Mouse (Mus musculus): ENCODE results near the gene Rxra.

Rxra gene

DNA sequence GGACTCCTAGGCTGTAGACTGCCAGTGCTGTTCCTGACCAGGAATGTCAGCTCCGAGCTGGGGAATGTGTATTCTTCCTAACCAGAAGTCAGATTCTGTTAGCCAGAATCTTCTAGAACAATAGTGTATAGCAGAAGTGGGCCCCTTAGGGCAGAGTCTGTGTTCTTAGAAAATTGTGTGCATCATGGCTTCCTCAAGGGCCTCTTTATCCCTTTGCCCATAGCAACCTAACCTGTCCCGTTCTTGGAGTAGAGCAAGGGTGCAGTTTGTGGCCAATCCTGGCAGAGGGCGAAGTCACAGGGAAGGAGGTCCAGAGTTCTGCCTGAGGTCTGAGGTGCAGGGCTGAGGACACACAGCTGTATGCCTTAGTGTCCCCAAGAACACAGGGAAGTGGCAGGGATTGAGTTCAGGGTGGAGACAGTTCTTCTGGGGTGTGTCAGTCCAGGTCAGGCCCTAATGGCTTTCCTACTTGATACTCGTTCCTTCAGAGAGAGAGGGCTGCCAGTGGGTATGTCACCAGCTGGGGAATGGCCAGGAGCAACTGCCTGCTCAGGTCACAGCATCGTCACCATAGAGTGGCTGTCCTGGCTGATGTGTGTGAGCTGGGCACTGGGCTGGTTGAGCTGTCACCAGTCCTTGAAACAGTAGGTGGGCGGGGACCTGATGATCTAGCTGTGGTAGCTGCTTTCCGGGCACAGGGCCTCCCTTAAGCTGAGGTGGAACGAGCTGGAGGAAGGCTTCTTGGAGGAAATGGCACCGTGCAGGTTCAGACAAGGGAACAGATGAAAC, 27.8 kb downstream of the Rxra start:
- DNase-seq: no peak

DNA sequence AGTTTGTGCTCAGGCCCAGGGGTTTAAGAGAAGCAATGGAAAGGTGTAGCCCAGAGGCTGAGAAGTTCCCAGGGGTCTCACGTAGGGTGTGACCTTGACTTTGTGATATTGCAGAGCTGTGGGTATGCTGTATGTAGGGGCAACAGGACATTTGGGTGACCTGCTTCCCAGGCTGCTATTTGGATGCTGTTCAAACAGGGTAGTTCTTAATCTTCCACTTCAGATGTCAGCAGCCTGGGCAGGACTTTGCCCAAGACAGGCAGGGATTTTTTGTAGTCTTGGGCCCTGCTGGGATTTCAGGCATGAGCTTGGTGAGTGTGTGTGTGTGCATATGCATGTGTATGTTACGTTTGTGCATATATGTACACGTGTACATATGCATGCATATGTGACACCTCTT, 28.4 kb downstream of the Rxra start:
- no peak for DNase-seq

DNA sequence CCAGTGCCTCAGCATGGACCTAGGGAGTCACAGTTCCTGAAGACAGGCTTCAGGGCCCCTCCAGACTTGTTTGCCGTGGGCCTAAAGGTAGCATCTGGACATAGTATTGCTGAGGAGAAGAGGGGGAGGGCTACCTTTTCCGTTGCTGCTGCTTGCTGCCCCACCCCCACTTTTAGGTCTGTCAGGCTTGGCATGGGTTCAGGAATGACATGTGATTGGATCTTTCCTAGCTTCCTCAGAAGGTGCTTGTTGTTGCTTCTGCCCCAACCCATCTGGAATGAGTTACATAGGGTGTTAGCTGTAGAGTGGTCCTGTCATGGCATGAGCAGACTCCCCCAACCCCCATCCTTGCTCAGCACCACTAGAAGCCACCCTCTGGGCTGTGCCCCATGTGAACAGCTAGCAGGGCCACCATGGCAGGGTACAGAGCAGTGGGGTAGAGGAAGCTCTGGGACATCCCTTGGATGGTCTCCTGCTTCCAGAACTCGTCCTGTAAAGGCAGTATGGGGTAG, 34.7 kb downstream of the Rxra start:
- no peak for DNase-seq

DNA sequence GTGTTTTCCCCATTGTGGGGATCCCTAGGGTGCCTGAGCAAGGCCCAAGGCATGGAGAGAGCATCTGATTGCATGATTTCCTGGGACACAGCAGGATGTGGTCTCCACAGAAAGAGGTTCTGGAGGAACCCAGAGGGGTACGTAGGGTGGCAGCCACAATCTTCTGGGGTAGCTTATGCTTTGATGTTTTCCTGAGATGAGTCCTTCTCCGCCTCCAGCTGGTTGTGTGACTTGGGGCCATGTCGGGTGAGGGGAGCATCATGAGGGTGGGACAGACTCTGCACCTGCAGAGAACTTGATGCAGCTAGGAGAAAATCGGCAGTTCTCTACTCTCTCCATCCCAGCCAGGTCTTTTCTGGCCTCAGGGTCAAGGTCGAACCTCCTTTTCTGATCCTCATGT, 36.4 kb downstream of the Rxra start:
- no peak for DNase-seq

DNA sequence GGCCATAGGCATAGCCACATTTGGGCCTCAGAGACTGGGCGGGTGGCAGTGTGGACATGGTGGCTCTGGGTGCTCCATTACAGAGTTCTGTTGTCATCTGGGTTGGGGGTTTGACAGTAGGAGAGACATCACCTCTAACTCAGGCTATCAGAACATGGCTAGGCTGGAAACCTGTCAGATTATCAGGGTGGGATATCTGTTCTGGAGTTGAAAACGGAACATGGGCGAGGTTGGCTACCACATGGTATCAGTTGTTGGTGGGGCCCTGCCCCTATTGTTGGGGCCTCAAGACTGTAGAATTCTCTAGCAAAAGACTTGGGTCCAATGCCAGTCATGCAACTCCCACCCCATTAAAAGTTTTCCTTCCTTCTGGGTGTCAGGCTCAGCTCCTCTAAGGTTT, 37.1 kb downstream of the Rxra start:
- no peak for DNase-seq

DNA sequence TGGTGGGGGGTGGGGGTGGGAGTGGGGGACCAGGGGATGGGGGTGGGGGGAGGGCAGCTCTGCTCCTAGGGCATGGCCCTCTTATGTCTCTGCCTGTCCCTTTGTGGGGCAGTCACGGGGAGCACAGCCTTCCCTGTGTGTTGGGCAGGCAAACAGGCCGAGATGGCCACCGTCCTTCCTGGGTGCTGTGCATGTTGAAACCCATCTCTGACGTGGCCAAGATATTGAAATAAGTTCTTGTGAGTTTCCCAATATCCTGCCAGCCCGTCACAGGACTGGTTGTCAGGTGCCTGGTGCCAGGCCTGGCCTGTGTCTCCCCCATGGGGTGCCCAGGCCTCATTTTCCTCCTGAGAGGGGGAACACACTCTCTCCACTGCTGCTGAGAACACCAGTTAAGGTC, 37.9 kb downstream of the Rxra start:
- no peak for DNase-seq

DNA sequence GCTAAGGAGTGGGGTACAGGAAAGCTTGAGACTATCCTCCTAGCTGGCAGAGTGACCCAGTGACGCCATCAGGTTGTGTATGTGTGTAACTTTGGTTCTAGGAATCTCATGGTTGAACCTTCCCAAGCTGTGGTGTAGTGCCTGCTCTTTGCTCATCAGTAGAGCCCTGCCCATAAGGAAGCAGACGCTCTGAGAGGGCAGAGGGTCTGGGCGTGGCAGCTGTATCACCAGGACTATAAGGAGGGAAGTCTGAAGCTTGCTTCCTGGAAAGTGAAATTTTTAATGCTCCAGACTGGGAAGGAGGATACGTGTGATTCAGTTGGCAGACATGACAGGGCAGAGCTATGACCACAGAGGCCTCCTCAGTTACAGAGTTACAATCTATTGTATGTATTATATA, 39.0 kb downstream of the Rxra start:
- no peak for DNase-seq

DNA sequence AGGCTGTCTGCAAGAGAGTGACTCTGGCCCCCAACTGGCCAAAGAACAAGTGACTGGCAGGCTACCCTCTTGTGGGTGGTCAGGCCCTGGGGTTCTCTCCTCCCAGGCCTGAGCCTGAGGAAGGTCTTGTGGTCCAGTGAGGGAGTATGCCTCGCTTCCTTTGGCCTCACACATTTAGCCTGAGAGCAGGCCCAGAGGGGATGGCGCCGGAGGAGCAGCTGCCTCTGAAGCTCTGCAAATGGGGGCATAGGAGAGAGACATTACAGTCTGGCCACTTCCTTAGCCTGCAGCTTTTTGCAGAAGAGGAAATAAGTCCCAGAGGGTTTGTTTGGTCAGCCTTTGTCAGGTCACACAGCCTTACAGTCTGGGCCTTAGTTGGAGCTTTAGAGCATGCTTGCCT, 40.1 kb downstream of the Rxra start:
- no peak for DNase-seq

DNA sequence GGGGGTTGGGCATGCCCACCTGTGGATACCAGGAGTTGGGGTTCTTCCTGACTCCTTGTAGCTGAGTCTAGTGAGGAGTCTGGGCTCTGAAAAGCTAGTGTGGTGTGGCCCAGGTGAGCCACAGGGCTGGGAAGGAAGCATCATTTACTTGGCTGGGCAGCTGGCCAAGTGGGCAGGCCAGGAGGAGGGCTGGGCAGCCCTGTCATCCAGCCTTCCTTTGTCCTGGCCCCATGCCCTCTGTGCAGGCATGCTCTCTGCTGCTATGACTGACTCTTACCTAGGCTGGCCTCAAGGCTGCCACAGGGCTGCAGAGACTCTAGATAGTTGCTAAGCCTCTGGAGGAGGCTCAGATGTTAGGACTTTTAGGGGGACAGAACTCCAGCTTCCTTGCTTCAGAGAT, 42.0 kb downstream of the Rxra start:
- DNase-seq: no peak

DNA sequence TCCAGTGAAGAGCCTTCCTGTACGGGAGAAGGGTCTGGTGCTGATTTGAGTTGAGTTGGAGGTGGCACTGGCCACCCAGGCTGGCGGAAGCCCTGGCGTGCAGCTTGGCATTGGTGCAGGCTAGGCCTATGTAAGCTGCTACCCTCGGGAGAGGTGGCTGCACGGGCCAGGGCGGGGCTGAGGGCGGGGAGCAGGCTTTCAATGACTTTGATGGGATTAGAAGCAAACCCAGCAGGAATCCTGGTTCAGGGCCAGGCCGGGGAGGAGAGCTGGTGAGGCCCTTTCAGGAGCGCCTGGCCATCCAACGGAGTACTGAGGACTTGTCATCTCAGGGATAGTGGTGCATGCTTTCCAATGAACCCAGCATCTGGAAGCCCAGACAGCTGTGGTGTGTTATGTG, 43.4 kb downstream of the Rxra start:
- no peak for DNase-seq

DNA sequence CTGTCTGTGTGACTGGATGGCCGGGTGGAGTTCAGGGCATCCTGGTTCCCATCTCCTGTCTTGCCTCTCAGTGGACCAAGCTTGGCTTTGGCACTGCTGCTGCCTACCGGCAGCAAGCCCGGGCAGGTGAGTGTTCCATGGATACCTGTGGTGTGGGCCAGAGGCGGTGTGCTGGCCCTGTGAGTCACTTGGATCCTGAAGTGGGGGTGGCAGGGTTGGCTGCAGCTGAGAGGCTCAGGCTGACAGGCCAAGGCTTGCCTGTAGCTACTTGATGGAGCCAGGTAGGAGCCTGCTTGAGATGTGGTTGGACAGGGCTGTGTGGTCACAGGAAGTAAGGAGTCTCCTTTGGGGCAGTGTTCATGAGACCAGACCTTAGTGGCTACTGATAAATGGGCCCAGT, 45.4 kb downstream of the Rxra start:
- no peak for DNase-seq

DNA sequence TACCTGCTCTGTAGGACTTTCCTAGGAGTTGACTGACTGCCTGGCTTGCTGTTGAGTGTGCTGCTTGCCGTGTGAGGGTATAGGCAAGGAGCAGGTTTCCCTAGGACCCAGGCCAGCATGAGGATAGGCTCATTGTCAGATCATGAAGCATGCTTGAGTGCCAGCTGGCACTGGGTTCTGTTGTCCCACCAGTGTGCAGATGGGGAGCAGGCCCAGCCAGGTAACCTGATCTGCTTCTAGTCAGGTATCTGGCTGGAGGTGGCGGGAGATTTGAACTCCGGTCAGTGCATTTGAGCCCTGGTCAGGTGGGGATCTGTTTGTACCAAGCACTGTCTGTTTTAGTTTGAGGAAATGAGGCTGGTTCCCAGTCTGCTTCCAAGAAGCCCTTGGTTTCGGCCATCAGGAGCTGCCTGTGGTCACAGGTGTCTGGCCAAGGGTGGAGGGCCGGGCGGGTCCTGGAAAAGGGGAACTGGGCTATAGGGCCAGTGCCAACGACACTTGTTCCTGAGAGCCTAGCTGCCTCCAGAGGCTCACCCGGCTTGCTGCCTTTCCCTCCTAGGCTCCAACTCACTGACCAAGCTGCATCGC, 48.6 kb downstream of the Rxra start:
- no peak for DNase-seq

DNA sequence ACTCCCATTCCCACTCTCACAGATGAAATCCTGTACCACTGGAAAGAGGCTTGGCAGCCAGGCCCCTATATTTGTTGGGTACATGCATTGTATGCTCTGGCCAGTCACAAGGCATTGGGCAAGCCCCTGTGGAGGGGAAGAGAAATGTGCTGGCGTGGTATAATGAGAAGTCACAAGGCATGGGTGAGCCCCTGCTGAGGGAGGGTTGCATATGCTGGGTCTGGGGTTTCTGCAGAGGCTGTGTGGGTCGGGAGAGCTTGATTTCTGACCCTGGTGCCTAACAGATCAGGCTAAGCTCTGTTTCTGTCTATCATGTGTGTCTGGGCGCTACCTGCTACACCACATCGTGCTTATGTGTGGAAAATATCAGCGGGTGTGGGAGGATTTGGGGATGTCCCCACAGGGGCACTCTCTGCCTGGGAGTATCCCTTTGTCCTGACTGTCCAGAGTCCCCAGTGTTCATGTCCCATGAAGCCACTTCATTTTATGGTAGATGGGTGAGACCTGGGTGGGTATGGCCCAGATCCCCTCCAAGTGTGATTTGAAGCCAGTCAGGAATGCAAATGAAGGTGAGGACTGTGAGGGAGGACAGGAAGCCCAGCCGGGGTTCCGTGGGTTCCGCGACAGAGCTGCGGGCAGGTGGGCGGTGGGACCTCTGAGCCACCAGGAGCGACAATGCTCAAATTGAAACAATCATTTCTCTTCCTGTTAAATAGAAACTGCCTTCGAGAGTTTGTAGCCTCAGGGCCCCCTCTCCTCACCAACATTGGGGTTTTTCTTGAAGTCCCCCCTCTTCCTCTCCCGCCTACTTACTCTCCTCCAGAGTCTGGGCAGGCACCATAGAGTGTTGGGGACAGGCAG, 52.0 kb downstream of the Rxra start:
- DNase-seq: no peak

DNA sequence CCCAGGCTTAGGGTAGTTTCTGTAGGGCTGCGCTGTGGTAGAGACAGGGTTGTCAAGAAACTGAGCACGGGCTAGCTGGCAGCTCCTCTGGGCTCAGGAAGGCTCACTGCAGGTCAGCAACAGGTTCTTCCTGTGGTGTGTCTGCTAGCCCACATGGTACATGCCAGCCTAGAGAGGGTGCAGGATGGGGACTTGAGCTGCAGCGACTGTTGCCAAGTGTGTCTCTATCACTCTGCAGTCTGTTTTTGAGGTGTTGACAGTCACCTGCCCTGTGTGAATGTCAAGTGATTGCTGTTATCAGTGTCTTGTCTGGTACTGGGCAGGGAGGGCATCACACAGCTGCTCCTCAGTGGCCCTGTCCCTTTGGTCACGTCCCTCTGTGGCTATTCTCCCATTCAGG, 52.8 kb downstream of the Rxra start:
- no peak for DNase-seq

DNA sequence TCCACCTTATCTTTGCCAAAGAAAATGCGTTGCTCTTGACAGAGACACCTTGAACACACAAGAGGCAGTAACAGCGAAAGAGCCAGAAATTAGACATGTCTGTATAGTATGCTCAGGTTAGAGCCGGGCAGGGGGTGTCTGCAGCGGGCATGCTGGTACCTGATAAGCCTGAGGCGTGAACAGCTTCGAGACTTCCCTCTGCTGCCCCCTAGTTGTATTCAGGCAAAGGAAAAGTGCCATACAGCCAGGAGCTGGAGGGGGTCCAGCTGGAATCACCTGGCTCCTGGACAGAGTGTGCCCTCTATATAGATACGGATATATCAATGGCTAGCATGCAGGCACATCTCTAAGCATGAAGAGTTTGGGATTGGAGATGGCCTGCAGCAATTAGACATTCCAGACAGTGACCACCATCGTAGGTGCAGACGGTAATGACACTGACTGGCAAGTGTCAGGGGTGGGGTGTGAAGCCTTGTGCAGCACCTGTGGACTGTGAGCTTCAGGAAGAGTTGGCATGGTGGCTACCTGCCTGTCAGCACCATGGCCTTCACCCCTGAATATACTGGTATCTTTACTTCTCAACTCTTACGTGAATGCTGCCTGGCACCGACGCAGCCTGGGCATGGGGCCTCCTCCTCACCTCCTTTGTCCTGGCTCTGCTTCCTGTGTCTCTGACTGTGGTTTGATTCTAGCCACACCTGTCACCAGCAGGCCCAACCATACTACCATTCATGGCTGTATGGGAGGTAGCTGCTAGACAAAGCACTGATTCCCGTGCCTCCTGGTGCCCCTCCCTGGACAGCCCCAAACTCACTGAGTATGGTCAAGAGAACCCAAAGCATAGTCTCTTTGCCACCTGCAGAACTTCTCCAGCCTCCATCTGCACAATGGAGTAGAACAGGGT, 54.0 kb downstream of the Rxra start:
- no peak for DNase-seq

DNA sequence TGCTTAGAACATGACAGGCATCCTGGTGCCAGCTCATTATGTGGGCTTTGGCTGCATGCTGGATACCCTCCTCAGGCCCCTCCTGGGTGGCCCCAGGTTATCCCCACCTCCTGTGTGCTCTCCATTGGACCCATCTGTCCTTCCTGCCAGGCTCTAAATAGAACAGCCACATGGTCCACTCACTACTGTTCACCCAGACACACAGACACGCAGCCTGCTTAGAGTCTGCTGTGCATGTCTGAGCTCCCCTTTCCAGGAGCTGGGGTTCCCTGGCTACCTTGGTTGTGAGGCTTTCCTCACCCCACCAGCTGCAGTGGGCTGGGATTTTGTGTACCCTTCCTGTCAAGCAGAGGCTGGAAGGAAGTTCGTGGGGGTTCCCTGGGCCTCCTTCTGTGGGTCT, 56.8 kb downstream of the Rxra start:
- DNase-seq: no peak

DNA sequence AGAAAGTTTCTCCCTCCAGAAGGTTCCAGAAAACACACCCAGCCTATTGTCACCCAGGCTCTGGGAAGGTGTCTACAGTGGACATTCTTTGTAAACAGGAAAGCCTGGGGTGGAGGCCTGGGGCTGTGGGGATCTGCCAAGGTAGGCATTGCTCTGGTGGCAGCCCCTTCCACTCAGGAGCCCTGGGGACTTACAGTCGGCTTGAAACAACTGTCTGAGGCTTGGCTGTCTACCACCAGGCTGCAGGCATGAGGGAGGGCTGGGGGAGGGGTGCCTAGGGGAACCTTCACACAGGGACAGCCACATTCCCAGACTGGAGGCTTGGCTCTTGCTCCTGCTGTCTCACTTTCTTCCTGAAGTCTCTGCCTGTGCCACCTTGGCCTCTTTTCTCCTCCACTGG, 58.1 kb downstream of the Rxra start:
- DNase-seq: no peak

DNA sequence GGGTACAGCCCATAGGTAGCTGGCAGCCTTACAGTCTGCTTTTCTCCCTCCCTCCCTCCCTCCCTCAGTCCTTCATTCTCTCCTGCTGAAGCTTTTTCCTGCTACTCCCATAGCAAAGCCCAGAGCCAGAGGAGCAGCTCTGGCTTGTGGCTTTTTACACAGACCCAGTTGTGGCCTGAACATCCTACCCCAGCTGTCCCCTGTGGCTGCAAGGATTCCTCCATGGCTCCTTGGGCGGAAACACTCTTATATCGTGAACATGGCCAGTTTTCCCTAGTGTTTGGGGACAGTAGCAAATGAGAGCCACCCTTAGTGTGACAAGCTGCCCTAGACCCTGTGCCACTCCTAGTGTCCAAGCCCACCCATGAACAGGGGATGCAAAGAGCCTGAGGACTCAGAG, 58.6 kb downstream of the Rxra start:
- no peak for DNase-seq

DNA sequence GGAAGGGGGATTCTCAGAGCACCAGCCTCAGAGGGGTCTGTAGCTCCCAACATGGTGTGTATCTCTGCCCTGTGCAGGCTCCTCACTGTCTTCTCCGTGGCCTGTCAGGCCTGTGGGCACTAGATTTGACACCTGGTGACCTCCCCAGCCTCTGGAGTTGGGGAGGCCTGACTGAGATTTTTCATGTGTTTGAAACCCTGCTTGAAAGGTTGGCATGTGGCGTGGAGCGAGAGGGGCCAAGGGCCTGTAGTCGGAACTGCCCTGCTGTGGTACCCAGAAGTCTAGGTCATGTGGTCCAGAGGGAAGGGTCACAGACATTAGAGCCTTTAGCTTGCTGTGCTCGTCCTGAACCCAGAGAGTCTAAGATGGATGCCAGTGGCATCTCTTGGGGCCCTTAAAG, 60.6 kb downstream of the Rxra start:
- DNase-seq: no peak

DNA sequence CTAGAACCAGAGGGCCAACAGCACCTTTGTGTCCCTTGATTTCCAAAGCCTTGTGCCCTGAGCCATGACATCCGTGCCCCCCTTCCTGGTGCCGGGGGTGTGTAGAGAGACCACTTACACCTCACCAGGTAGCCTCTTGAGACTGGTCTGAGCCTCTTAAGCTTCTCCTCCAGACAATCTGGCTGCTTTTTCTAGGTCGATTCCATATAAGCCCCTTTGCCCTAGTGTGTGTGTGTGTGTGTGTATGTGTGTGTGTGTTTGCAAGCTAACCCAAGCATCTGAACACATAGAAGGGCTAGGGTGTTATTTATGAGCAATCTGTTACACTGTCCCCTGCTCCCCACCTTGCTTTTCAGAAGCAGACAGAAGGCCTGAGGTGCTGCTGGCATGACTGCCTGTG, 62.2 kb downstream of the Rxra start:
- no peak for DNase-seq

DNA sequence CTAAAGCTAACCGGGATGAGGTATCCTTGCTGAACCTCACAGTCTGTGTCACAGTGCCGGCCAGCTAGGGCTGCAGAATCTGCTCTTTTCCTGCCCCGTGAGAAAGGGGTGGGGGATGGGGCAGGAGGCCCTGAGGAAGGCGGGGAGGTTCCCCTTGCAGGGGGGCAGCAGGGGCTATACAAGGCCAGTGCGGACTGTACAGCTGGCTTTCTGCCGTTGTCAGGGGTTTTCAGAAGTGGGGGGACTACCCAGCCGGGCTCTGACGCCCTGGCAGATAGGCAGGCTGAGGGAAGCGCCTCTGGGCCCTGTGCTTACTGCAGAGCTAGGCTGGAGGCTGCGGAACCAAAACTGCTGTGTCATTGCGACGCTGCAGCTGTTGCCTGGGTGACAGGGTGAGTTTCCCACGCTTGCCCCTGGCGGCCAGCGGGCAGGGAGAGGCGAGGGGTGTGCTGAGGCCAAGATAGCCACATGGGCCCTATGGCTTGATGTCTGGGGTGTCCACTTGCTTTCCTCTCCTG, 63.9 kb downstream of the Rxra start:
- DNase-seq: peak; percentile 49 to 58

DNA sequence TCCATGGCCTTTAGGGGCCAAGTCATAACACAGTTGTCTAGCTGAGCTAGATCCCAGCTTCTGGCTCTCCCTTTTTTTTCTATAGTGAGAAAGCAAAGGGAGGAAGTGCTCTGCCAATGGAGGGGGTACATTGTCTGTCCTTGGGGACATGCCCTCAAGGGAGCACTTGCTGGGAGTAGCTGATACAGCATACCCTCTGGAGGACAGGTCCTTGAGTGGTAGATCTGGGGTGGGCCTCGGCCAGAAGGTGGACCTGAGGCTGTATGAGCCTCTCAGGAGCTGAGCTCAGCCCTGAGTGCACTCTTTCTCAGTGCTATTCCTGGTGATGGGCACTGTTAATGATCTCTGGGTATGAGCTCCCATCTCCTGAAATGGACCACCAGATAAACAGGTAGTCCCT, 66.9 kb downstream of the Rxra start:
- DNase-seq: no peak

Data from thymus, adult 18-20 months (tissue).